Mouse (Mus musculus): ENCODE data around the gene Ccni.
A peak's percentile ranks its signal among the peaks of the same experiment; 100 is the strongest.

Ccni gene

GRCm38 (mm10) chr5:93136956-93137586 is 69.2 kb downstream of the Ccni start:
- DNase-seq (ENCODE audit: low read depth, low spot score): peak; percentile 90

GRCm38 (mm10) chr5:93135368-93136107 is 70.8 kb downstream of the Ccni start:
- no peak for DNase-seq (ENCODE audit: low read depth, low spot score)

GRCm38 (mm10) chr5:93133445-93134244 is 72.7 kb downstream of the Ccni start:
- DNase-seq (ENCODE audit: low read depth, low spot score): no peak
